Mouse (Mus musculus): ENCODE results near the gene Plekhb1.

GRCm38 (mm10) chr7:100645147-100645546, 17.1 kb downstream of the Plekhb1 start:
- TF ChIP-seq CHD2 (IDR thresholded peaks at IDR 0.05; ENCODE audit: low read depth, low read length) (no peak), MAFK (IDR thresholded peaks at IDR 0.05; ENCODE audit: insufficient read depth, low read depth, low read length) (no peak), HCFC1 (IDR thresholded peaks at IDR 0.05; ENCODE audit: borderline replicate concordance, insufficient read depth, low read length) (no peak)
